Mouse (Mus musculus) ES-E14 (cell line): ENCODE results near the gene Bicral.

ENCODE experiments used
- HCFC1 ChIP-seq: IDR thresholded peaks from 2 replicates; pipeline ENCODE4 v1.6.1; 2012; ENCODE audit warnings: low read length, inconsistent platforms, borderline replicate concordance; ENCODE audit not compliant: insufficient read depth
- ZNF384 ChIP-seq: IDR thresholded peaks from 2 replicates; pipeline ENCODE4 v1.6.1; 2012; ENCODE audit warnings: low read depth, low read length, inconsistent platforms

DNA sequence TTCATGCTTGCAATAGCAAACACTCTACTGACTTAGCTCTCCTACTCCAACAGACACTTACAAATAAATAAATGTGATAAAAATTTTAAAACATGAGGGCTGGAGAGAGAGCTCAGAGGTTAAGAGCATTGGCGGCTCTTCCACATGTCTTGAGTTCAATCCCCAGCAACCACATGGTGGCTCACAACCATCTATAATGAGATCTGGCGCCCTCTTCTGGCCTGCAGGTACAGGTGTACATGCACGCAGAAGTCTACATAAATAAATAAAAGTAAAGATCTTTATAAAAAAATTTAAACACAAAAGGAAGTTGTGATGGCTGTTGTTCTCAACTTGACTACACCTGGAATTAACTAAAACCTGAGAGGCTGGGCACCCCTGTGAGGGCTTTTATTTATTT is 17.3 kb upstream of the Bicral start:
- TF ChIP-seq HCFC1 (no peak), ZNF384 (no peak)
